Mouse (Mus musculus): ENCODE results near the gene Brd4. TPM values are rescaled to one million over a fixed set of nuclear protein-coding genes. Genes with fewer than 3 reads are reported as not detected.
A peak's percentile ranks its signal among the peaks of the same experiment; 100 is the strongest.
"Not testable (repeated sequence)": the region's sequence is repeated elsewhere in the genome, so short reads cannot be mapped to it uniquely, and the experiment has no call there.

Brd4 gene
- polyA plus RNA-seq, 1 experiment from 2014 or later, result 117 TPM

GRCm38 (mm10) chr17:32220873-32221272 lies 63.6 kb downstream of the Brd4 start:
- WGBS, result 66% methylated on average over 3 of the region's 3 CpGs
- Histone ChIP-seq H3K4me2 (no peak overlapping the region), H3K27me3 (no peaks in the 10 kb centered on the region), H3K4me3 (no peak overlapping the region), H3K9me3 (no peaks in the 10 kb centered on the region), H3K27ac (no peak overlapping the region), H3K4me1 (no peaks in the 10 kb centered on the region), H3K9ac (no peak overlapping the region), H3K36me3 (peaks cover 88% of the 10 kb centered on the region)
- ATAC-seq (ENCODE audit: insufficient number of reproducible peaks, insufficient read depth, low FRiP score, low TSS enrichment, low read depth), result no peak

- not testable (repeated sequence) for H3K4me3 ChIP-seq; H3K4me2 ChIP-seq; H3K4me1 ChIP-seq; H3K27me3 ChIP-seq; H3K9me3 ChIP-seq; H3K9ac ChIP-seq; ATAC-seq (ENCODE audit: insufficient number of reproducible peaks, insufficient read depth, low FRiP score, low TSS enrichment, low read depth); H3K27ac ChIP-seq
- peaks cover 89% of the 10 kb centered on the region for H3K36me3 ChIP-seq
- 76% methylated on average over 4 of the region's 4 CpGs for whole genome bisulfite sequencing
Measured at GRCm38 (mm10) chr17:32215587-32215986, 68.9 kb downstream of the Brd4 start.

GRCm38 (mm10) chr17:32211554-32211953 lies 73.0 kb downstream of the Brd4 start:
- H3K4me3 ChIP-seq; ATAC-seq (ENCODE audit: insufficient number of reproducible peaks, insufficient read depth, low FRiP score, low TSS enrichment, low read depth); H3K9me3 ChIP-seq; H3K9ac ChIP-seq; H3K27me3 ChIP-seq; H3K27ac ChIP-seq; H3K4me2 ChIP-seq: not testable (repeated sequence)
- WGBS, result 87% methylated on average over 6 of the region's 6 CpGs
- H3K36me3 ChIP-seq, result peaks cover 95% of the 10 kb centered on the region
- peaks cover 35% of the 10 kb centered on the region for H3K4me1 ChIP-seq

GRCm38 (mm10) chr17:32209752-32210151 lies 74.8 kb downstream of the Brd4 start:
- Histone ChIP-seq H3K4me2 (no peak overlapping the region), H3K27me3 (no peaks in the 10 kb centered on the region), H3K4me1 (peaks cover 35% of the 10 kb centered on the region), H3K36me3 (peaks cover 94% of the 10 kb centered on the region), H3K9ac (no peak overlapping the region), H3K27ac (no peak overlapping the region), H3K4me3 (no peak overlapping the region), H3K9me3 (no peaks in the 10 kb centered on the region)
- ATAC-seq (ENCODE audit: insufficient number of reproducible peaks, insufficient read depth, low FRiP score, low TSS enrichment, low read depth), result no peak
- WGBS, result 36% methylated on average over 3 of the region's 3 CpGs

GRCm38 (mm10) chr17:32209144-32209543 lies 75.4 kb downstream of the Brd4 start:
- ATAC-seq (ENCODE audit: insufficient number of reproducible peaks, insufficient read depth, low FRiP score, low TSS enrichment, low read depth), result no peak
- Histone ChIP-seq H3K9me3 (no peaks in the 10 kb centered on the region), H3K4me2 (no peak overlapping the region), H3K36me3 (peaks cover 94% of the 10 kb centered on the region), H3K9ac (no peak overlapping the region), H3K4me1 (peaks cover 35% of the 10 kb centered on the region), H3K27me3 (no peaks in the 10 kb centered on the region), H3K4me3 (no peak overlapping the region), H3K27ac (no peak overlapping the region)
- 36% methylated on average over 6 of the region's 6 CpGs for WGBS

GRCm38 (mm10) chr17:32207586-32208245 lies 76.8 kb downstream of the Brd4 start:
- Histone ChIP-seq H3K4me3 (no peak overlapping the region), H3K27ac (peak overlapping the region; percentile 51; the same call in 1 of the 2 replicates), H3K4me2 (no peak overlapping the region), H3K36me3 (peaks cover 94% of the 10 kb centered on the region), H3K4me1 (peaks cover 35% of the 10 kb centered on the region), H3K27me3 (no peaks in the 10 kb centered on the region), H3K9ac (peak overlapping the region; percentile 46; the same call in 1 of the 2 replicates), H3K9me3 (no peaks in the 10 kb centered on the region)
- WGBS, result 62% methylated on average over 5 of the region's 5 CpGs
- no peak for ATAC-seq (ENCODE audit: insufficient number of reproducible peaks, insufficient read depth, low FRiP score, low TSS enrichment, low read depth)

GRCm38 (mm10) chr17:32205345-32205744 lies 79.2 kb downstream of the Brd4 start:
- ATAC-seq (ENCODE audit: insufficient number of reproducible peaks, insufficient read depth, low FRiP score, low TSS enrichment, low read depth), result no peak
- Histone ChIP-seq H3K9ac (no peak overlapping the region), H3K27me3 (no peaks in the 10 kb centered on the region), H3K4me2 (no peak overlapping the region), H3K27ac (no peak overlapping the region), H3K4me3 (no peak overlapping the region), H3K4me1 (peaks cover 34% of the 10 kb centered on the region), H3K9me3 (no peaks in the 10 kb centered on the region), H3K36me3 (peaks cover 94% of the 10 kb centered on the region)
- whole genome bisulfite sequencing, result 87% methylated on average over 3 of the region's 3 CpGs

GRCm38 (mm10) chr17:32202972-32203371 lies 81.5 kb downstream of the Brd4 start:
- Histone ChIP-seq H3K4me1 (peaks cover 12% of the 10 kb centered on the region), H3K36me3 (peaks cover 97% of the 10 kb centered on the region), H3K4me2 (no peak overlapping the region), H3K9me3 (no peaks in the 10 kb centered on the region), H3K27ac (no peak overlapping the region), H3K9ac (no peak overlapping the region), H3K27me3 (no peaks in the 10 kb centered on the region), H3K4me3 (no peak overlapping the region)
- WGBS, result 92% methylated on average over 3 of the region's 3 CpGs
- ATAC-seq (ENCODE audit: insufficient number of reproducible peaks, insufficient read depth, low FRiP score, low TSS enrichment, low read depth), result no peak

GRCm38 (mm10) chr17:32201086-32201485 lies 83.4 kb downstream of the Brd4 start:
- no peaks in the 10 kb centered on the region for H3K27me3 ChIP-seq
- peaks cover 98% of the 10 kb centered on the region for H3K36me3 ChIP-seq
- 83% methylated on average over 5 of the region's 5 CpGs for WGBS

GRCm38 (mm10) chr17:32199796-32200195 lies 84.7 kb downstream of the Brd4 start:
- Histone ChIP-seq H3K4me1 (no peaks in the 10 kb centered on the region), H3K9me3 (no peaks in the 10 kb centered on the region), H3K4me3 (no peak overlapping the region), H3K4me2 (no peak overlapping the region), H3K36me3 (peaks cover 97% of the 10 kb centered on the region), H3K9ac (no peak overlapping the region), H3K27me3 (no peaks in the 10 kb centered on the region), H3K27ac (no peak overlapping the region)
- ATAC-seq (ENCODE audit: insufficient number of reproducible peaks, insufficient read depth, low FRiP score, low TSS enrichment, low read depth), result no peak
- 93% methylated on average over 2 of the region's 2 CpGs for WGBS

More at GRCm38 (mm10) chr17:32201086-32201485, 83.4 kb downstream of the Brd4 start:
- H3K4me3 ChIP-seq, result no peak overlapping the region
- no peak overlapping the region for H3K27ac ChIP-seq
- H3K9ac ChIP-seq, result no peak overlapping the region
- no peak for ATAC-seq (ENCODE audit: insufficient number of reproducible peaks, insufficient read depth, low FRiP score, low TSS enrichment, low read depth)
- H3K9me3 ChIP-seq, result no peaks in the 10 kb centered on the region
- no peaks in the 10 kb centered on the region for H3K4me1 ChIP-seq
- H3K4me2 ChIP-seq, result no peak overlapping the region

- no peaks in the 10 kb centered on the region for H3K9me3 ChIP-seq
- 91% methylated on average over 14 of the region's 14 CpGs for WGBS
- ATAC-seq (ENCODE audit: insufficient number of reproducible peaks, insufficient read depth, low FRiP score, low TSS enrichment, low read depth), result no peak
- no peak overlapping the region for H3K4me3 ChIP-seq
- no peaks in the 10 kb centered on the region for H3K27me3 ChIP-seq
- H3K27ac ChIP-seq, result no peak overlapping the region
- H3K4me1 ChIP-seq, result no peaks in the 10 kb centered on the region
- peaks cover 70% of the 10 kb centered on the region for H3K36me3 ChIP-seq
- no peak overlapping the region for H3K4me2 ChIP-seq
- no peak overlapping the region for H3K9ac ChIP-seq
Measured at GRCm38 (mm10) chr17:32197156-32197555, 87.4 kb downstream of the Brd4 start.

- H3K4me3 ChIP-seq, result no peak overlapping the region
- ATAC-seq (ENCODE audit: insufficient number of reproducible peaks, insufficient read depth, low FRiP score, low TSS enrichment, low read depth), result no peak
- peaks cover 56% of the 10 kb centered on the region for H3K36me3 ChIP-seq
- no peak overlapping the region for H3K4me2 ChIP-seq
- no peaks in the 10 kb centered on the region for H3K9me3 ChIP-seq
- no peak overlapping the region for H3K27ac ChIP-seq
- no peak overlapping the region for H3K9ac ChIP-seq
- no peaks in the 10 kb centered on the region for H3K4me1 ChIP-seq
- H3K27me3 ChIP-seq, result no peaks in the 10 kb centered on the region
- 82% methylated on average over 5 of the region's 5 CpGs for WGBS
Measured at GRCm38 (mm10) chr17:32195725-32196124, 88.8 kb downstream of the Brd4 start.
